Mouse (Mus musculus): ENCODE data around the gene Tspan12. TPM values are rescaled to one million over a fixed set of nuclear protein-coding genes. Genes with fewer than 3 reads are reported as not detected.

The Tspan12 gene
- polyA plus RNA-seq, 1 experiment from 2014 or later = 69.5 TPM

GRCm38 (mm10) chr6:21839244-21839814, 13.0 kb downstream of the Tspan12 start:
- DNase-seq (no peak), ATAC-seq (ENCODE audit: low FRiP score, low TSS enrichment) (no peak)
- no peaks in the 10 kb centered on the region for H3K9me3 ChIP-seq (ENCODE audit: control insufficient read depth, low read length)
- H3K4me3 ChIP-seq (replicated peaks; ENCODE audit: low read depth, low read length) = no peak overlapping the region
- H3K36me3 ChIP-seq (ENCODE audit: control insufficient read depth, insufficient read depth, low read length) = peaks cover 11% of the 10 kb centered on the region
- 73% methylated on average over 10 of the region's 10 CpGs for WGBS
- no peaks in the 10 kb centered on the region for H3K27me3 ChIP-seq (ENCODE audit: control insufficient read depth, insufficient read depth, low read length)
- no peak overlapping the region for H3K4me2 ChIP-seq (ENCODE audit: low read length)
- 0 out of 2 replicates have a peak, but pooled peaks cover 4% of the 10 kb centered on the region for H3K4me1 ChIP-seq (ENCODE audit: control insufficient read depth, insufficient read depth, low read length)
- H3K9ac ChIP-seq (replicated peaks; ENCODE audit: low read length) = no peak overlapping the region
- H3K27ac ChIP-seq (replicated peaks; ENCODE audit: low read depth, low read length) = no peak overlapping the region

GRCm38 (mm10) chr6:21833531-21833930, 18.8 kb downstream of the Tspan12 start:
- H3K27ac ChIP-seq (replicated peaks; ENCODE audit: low read depth, low read length) = no peak overlapping the region
- H3K27me3 ChIP-seq (ENCODE audit: control insufficient read depth, insufficient read depth, low read length) = no peaks in the 10 kb centered on the region
- H3K4me1 ChIP-seq (ENCODE audit: control insufficient read depth, insufficient read depth, low read length) = no peaks in the 10 kb centered on the region
- peaks cover 26% of the 10 kb centered on the region for H3K36me3 ChIP-seq (ENCODE audit: control insufficient read depth, insufficient read depth, low read length)
- no peaks in the 10 kb centered on the region for H3K9me3 ChIP-seq (ENCODE audit: control insufficient read depth, low read length)
- no peak overlapping the region for H3K9ac ChIP-seq (replicated peaks; ENCODE audit: low read length)
- DNase-seq (no peak), ATAC-seq (ENCODE audit: low FRiP score, low TSS enrichment) (no peak)
- no peak overlapping the region for H3K4me3 ChIP-seq (replicated peaks; ENCODE audit: low read depth, low read length)
- 96% methylated on average over 4 of the region's 4 CpGs for WGBS
- H3K4me2 ChIP-seq (ENCODE audit: low read length) = no peak overlapping the region

DNA sequence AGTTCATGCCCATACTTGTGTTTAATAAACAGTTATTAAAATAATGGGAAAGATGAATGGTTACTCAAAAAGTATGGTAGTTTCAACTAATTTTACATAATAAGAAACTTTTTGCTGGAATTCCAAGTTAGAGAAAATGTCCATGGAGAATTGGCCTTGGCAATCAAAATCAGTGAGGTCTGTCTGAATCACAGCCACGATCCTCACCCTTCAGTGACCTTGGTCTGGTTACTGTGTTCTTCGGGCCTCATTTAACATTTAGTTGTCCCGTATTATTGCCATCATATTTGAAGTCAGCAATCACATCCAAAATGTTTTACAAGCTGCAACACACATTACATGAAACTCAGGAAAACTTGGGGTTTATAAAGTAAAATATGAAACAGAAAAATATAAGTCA, 20.4 kb downstream of the Tspan12 start:
- Histone ChIP-seq H3K36me3 (ENCODE audit: control insufficient read depth, insufficient read depth, low read length) (peaks cover 26% of the 10 kb centered on the region), H3K4me2 (ENCODE audit: low read length) (no peak overlapping the region), H3K9me3 (ENCODE audit: control insufficient read depth, low read length) (no peaks in the 10 kb centered on the region), H3K9ac (replicated peaks; ENCODE audit: low read length) (no peak overlapping the region), H3K27ac (replicated peaks; ENCODE audit: low read depth, low read length) (no peak overlapping the region), H3K4me1 (ENCODE audit: control insufficient read depth, insufficient read depth, low read length) (no peaks in the 10 kb centered on the region), H3K27me3 (ENCODE audit: control insufficient read depth, insufficient read depth, low read length) (no peaks in the 10 kb centered on the region), H3K4me3 (replicated peaks; ENCODE audit: low read depth, low read length) (no peak overlapping the region)
- WGBS = 93% methylated on average over 3 of the region's 3 CpGs
- DNase-seq = no peak
- no peak for ATAC-seq (ENCODE audit: low FRiP score, low TSS enrichment)

DNA sequence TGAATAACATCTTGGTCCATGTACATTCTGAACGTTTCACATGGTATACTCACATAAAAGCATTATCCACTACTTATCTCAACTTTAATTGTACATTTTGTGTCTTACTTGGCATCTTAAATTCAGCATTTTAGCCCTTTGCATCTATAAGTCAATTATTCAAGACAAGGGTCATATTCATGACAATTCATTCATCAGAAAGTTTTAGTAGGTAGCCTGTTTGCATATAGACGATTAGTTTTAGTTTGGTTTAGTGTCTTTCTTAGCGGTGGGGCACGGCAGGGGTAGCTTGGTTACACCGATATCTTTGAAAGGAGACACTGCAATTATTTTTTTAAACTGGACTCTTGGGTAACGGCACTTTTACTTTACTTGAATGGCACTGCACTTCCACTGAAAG, 21.4 kb downstream of the Tspan12 start:
- H3K27me3 ChIP-seq (ENCODE audit: control insufficient read depth, insufficient read depth, low read length) = no peaks in the 10 kb centered on the region
- no peak overlapping the region for H3K9ac ChIP-seq (replicated peaks; ENCODE audit: low read length)
- no peak overlapping the region for H3K27ac ChIP-seq (replicated peaks; ENCODE audit: low read depth, low read length)
- peaks cover 25% of the 10 kb centered on the region for H3K36me3 ChIP-seq (ENCODE audit: control insufficient read depth, insufficient read depth, low read length)
- no peak for ATAC-seq (ENCODE audit: low FRiP score, low TSS enrichment)
- no peaks in the 10 kb centered on the region for H3K9me3 ChIP-seq (ENCODE audit: control insufficient read depth, low read length)
- no peaks in the 10 kb centered on the region for H3K4me1 ChIP-seq (ENCODE audit: control insufficient read depth, insufficient read depth, low read length)
- DNase-seq = no peak
- WGBS = 88% methylated on average over 6 of the region's 6 CpGs
- H3K4me3 ChIP-seq (replicated peaks; ENCODE audit: low read depth, low read length) = no peak overlapping the region
- H3K4me2 ChIP-seq (ENCODE audit: low read length) = no peak overlapping the region

GRCm38 (mm10) chr6:21829930-21830329, 22.4 kb downstream of the Tspan12 start:
- Histone ChIP-seq H3K4me3 (replicated peaks; ENCODE audit: low read depth, low read length) (no peak overlapping the region), H3K36me3 (ENCODE audit: control insufficient read depth, insufficient read depth, low read length) (peaks cover 19% of the 10 kb centered on the region), H3K9me3 (ENCODE audit: control insufficient read depth, low read length) (no peaks in the 10 kb centered on the region), H3K4me1 (ENCODE audit: control insufficient read depth, insufficient read depth, low read length) (no peaks in the 10 kb centered on the region), H3K27me3 (ENCODE audit: control insufficient read depth, insufficient read depth, low read length) (no peaks in the 10 kb centered on the region), H3K4me2 (ENCODE audit: low read length) (no peak overlapping the region), H3K9ac (replicated peaks; ENCODE audit: low read length) (no peak overlapping the region), H3K27ac (replicated peaks; ENCODE audit: low read depth, low read length) (no peak overlapping the region)
- WGBS = 86% methylated on average over 7 of the region's 7 CpGs
- DNase-seq (no peak), ATAC-seq (ENCODE audit: low FRiP score, low TSS enrichment) (no peak)

- no peaks in the 10 kb centered on the region for H3K9me3 ChIP-seq (ENCODE audit: control insufficient read depth, low read length)
- 87% methylated on average over 4 of the region's 4 CpGs for WGBS
- no peak overlapping the region for H3K4me3 ChIP-seq (replicated peaks; ENCODE audit: low read depth, low read length)
- ATAC-seq (ENCODE audit: low FRiP score, low TSS enrichment) (no peak), DNase-seq (no peak)
- H3K36me3 ChIP-seq (ENCODE audit: control insufficient read depth, insufficient read depth, low read length) = peaks cover 7% of the 10 kb centered on the region; the same call in 1 of the 2 replicates
- H3K4me1 ChIP-seq (ENCODE audit: control insufficient read depth, insufficient read depth, low read length) = no peaks in the 10 kb centered on the region
- no peak overlapping the region for H3K27ac ChIP-seq (replicated peaks; ENCODE audit: low read depth, low read length)
- H3K4me2 ChIP-seq (ENCODE audit: low read length) = no peak overlapping the region
- H3K27me3 ChIP-seq (ENCODE audit: control insufficient read depth, insufficient read depth, low read length) = no peaks in the 10 kb centered on the region
- no peak overlapping the region for H3K9ac ChIP-seq (replicated peaks; ENCODE audit: low read length)
These were observed 23.9 kb downstream of the Tspan12 start for GRCm38 (mm10) chr6:21828437-21828836.

DNA sequence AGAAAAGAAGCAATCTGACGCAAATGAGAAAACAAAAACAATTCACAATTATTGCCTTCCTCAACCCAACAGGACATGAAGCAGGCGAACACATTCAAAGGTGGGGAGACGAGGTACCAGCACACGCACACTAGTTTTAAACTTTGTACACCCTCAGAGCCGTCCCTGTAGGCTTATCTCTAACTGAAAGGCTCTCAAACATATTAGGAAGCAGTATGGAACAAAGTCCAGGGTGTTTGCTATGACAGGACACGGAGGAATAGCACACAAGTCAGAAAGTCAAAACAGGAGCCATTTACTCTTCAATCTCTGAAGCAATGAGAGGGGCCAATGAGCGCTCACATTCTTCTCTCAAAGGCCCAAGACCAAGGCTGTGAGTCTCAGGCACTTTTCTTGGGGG, 24.3 kb downstream of the Tspan12 start:
- Histone ChIP-seq H3K4me1 (ENCODE audit: control insufficient read depth, insufficient read depth, low read length) (no peaks in the 10 kb centered on the region), H3K4me2 (ENCODE audit: low read length) (no peak overlapping the region), H3K9ac (replicated peaks; ENCODE audit: low read length) (no peak overlapping the region), H3K9me3 (ENCODE audit: control insufficient read depth, low read length) (no peaks in the 10 kb centered on the region), H3K36me3 (ENCODE audit: control insufficient read depth, insufficient read depth, low read length) (0 out of 2 replicates have a peak, but pooled peaks cover 3% of the 10 kb centered on the region), H3K27me3 (ENCODE audit: control insufficient read depth, insufficient read depth, low read length) (no peaks in the 10 kb centered on the region), H3K4me3 (replicated peaks; ENCODE audit: low read depth, low read length) (no peak overlapping the region), H3K27ac (replicated peaks; ENCODE audit: low read depth, low read length) (no peak overlapping the region)
- WGBS = 93% methylated on average over 7 of the region's 7 CpGs
- DNase-seq (no peak), ATAC-seq (ENCODE audit: low FRiP score, low TSS enrichment) (no peak)

- no peak overlapping the region for H3K4me3 ChIP-seq (replicated peaks; ENCODE audit: low read depth, low read length)
- H3K9me3 ChIP-seq (ENCODE audit: control insufficient read depth, low read length) = no peaks in the 10 kb centered on the region
- WGBS = 66% methylated on average over 7 of the region's 7 CpGs
- no peaks in the 10 kb centered on the region for H3K27me3 ChIP-seq (ENCODE audit: control insufficient read depth, insufficient read depth, low read length)
- DNase-seq = no peak
- H3K4me2 ChIP-seq (ENCODE audit: low read length) = no peak overlapping the region
- no peaks in the 10 kb centered on the region for H3K4me1 ChIP-seq (ENCODE audit: control insufficient read depth, insufficient read depth, low read length)
- no peaks in the 10 kb centered on the region for H3K36me3 ChIP-seq (ENCODE audit: control insufficient read depth, insufficient read depth, low read length)
- H3K27ac ChIP-seq (replicated peaks; ENCODE audit: low read depth, low read length) = no peak overlapping the region
- H3K9ac ChIP-seq (replicated peaks; ENCODE audit: low read length) = no peak overlapping the region
- no peak for ATAC-seq (ENCODE audit: low FRiP score, low TSS enrichment)
These were observed 28.6 kb downstream of the Tspan12 start for GRCm38 (mm10) chr6:21823694-21824093.

DNA sequence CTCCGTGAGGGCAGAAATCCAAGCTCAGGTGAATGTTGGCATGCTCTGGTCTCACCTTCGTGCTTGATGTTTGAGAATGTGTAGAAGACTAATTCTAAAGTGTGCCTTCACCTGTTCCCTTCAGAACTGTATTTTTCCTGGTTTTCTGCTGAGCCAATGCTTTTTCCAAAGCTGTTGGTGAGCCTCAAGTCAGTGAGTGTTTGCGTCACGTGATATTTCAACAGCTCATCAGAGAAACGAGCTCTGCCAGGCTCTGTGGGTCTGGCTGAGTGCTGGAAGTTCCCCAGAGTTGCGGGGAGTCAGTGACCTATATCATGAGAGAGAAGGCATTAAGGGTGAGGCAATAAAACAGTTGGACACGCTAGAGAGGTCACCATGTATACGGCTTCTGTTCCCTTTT, 29.0 kb downstream of the Tspan12 start:
- WGBS = 59% methylated on average over 8 of the region's 8 CpGs
- no peaks in the 10 kb centered on the region for H3K9me3 ChIP-seq (ENCODE audit: control insufficient read depth, low read length)
- H3K4me1 ChIP-seq (ENCODE audit: control insufficient read depth, insufficient read depth, low read length) = no peaks in the 10 kb centered on the region
- H3K4me3 ChIP-seq (replicated peaks; ENCODE audit: low read depth, low read length) = no peak overlapping the region
- DNase-seq (no peak), ATAC-seq (ENCODE audit: low FRiP score, low TSS enrichment) (no peak)
- no peak overlapping the region for H3K4me2 ChIP-seq (ENCODE audit: low read length)
- H3K36me3 ChIP-seq (ENCODE audit: control insufficient read depth, insufficient read depth, low read length) = no peaks in the 10 kb centered on the region
- H3K27me3 ChIP-seq (ENCODE audit: control insufficient read depth, insufficient read depth, low read length) = no peaks in the 10 kb centered on the region
- no peak overlapping the region for H3K27ac ChIP-seq (replicated peaks; ENCODE audit: low read depth, low read length)
- H3K9ac ChIP-seq (replicated peaks; ENCODE audit: low read length) = no peak overlapping the region
